Comparison of ENCODE assay signal across 9 mouse cellular contexts in genomic region chr13:63286483-63287102, GRCm38 (mm10).
A peak's percentile ranks its signal among the peaks of the same experiment; 100 is the strongest.
DNase-seq lines count a peak whose midpoint lies in the region; ATAC-seq lines count a peak whose summit lies in the region.
"Had no signal": no experiment of that assay in that cellular context is flagged by ENCODE, and none has a peak within 500 bp of the region (broad histone marks: within the 10 kb centered on the region; RNA-seq: fewer than 3 reads in every experiment).

No protein-coding gene starts in this region.

- no peak for DNase-seq in frontal cortex, adult 2 months (ENCODE audit: extremely low spot score in 1 of 2, low spot score in 1 of 2)
- DNase-seq in spleen, postnatal 36 days (ENCODE audit: low spot score in 2 of 2), result peak; percentile 31 to 38
- no peak for DNase-seq in spleen, postnatal 10 days (ENCODE audit: low spot score in 2 of 2)
- no peak for DNase-seq in layer of hippocampus, postnatal 10 days (ENCODE audit: low spot score in 2 of 2)
- DNase-seq in gastrocnemius, postnatal 25 days, result no peak
- DNase-seq: gastrocnemius, postnatal 14 days; lung, embryonic 14.5 days had no signal

- ATAC-seq in frontal cortex, adult (ENCODE audit: low TSS enrichment), result peak; percentile 64
- peak; percentile 64 for ATAC-seq in common myeloid progenitor, adult 5-6 weeks (replicated peaks; ENCODE audit: low read depth, poor library complexity, severe bottlenecking)

Comparison
In these comparisons a context has a peak if more than half of its experiments do, and no peak if none do; other contexts are left out.
1. DNase-seq: peak in spleen, postnatal 36 days (2 of 2); none in frontal cortex, adult 2 months (0 of 2), spleen, postnatal 10 days (0 of 2), layer of hippocampus, postnatal 10 days (0 of 2) and gastrocnemius, postnatal 25 days (single experiment).